Mouse (Mus musculus) neural tube, embryonic 11.5 days (tissue): ENCODE measurements around the gene Kctd4. TPM values are rescaled to one million over a fixed set of nuclear protein-coding genes. Genes with fewer than 3 reads are reported as not detected.

ENCODE experiments used
- ATAC-seq: fragments of 200-750 bp; cut with Nextera tagmentation; 2 replicates; pipeline ENCODE4 v1.8.0; 2017; ENCODE audit warnings: moderate number of reproducible peaks, mild to moderate bottlenecking, moderate TSS enrichment, moderate library complexity; ENCODE audit not compliant: insufficient read depth, low FRiP score, low TSS enrichment
- DNase-seq: peaks from one replicate; pipeline ENCODE4 v3.0.0-alpha.2; 2015; ENCODE audit warnings: low spot score
- H3K27ac ChIP-seq: fragments of 300-500 bp; sonication (generic); 2 replicates; pipeline ENCODE4 v1.5.1; 2014; ENCODE audit warnings: low read depth, mild to moderate bottlenecking, low read length
- H3K27me3 ChIP-seq: fragments of 300-500 bp; sonication (generic); 2 replicates; pipeline ENCODE4 v1.6.1; 2014; ENCODE audit warnings: mild to moderate bottlenecking, low read length, mixed read lengths; ENCODE audit not compliant: control insufficient read depth, insufficient read depth
- H3K36me3 ChIP-seq: fragments of 300-500 bp; sonication (generic); 2 replicates; pipeline ENCODE4 v1.6.1; 2014; ENCODE audit warnings: mild to moderate bottlenecking, low read length, moderate library complexity, mixed read lengths; ENCODE audit not compliant: control insufficient read depth, insufficient read depth
- H3K4me1 ChIP-seq: fragments of 300-500 bp; sonication (generic); 2 replicates; pipeline ENCODE4 v1.6.1; 2014; ENCODE audit warnings: low read length, mixed read lengths; ENCODE audit not compliant: control insufficient read depth, insufficient read depth
- H3K4me2 ChIP-seq: fragments of 300-500 bp; sonication (generic); 2 replicates; pipeline ENCODE4 v1.6.1; 2014; ENCODE audit warnings: low read depth, mild to moderate bottlenecking, moderate library complexity
- H3K4me3 ChIP-seq: fragments of 300-500 bp; sonication (generic); 2 replicates; pipeline ENCODE4 v1.5.1; 2014; ENCODE audit warnings: low read depth, low read length
- H3K9ac ChIP-seq: fragments of 300-500 bp; sonication (generic); 2 replicates; pipeline ENCODE4 v1.6.1; 2014; ENCODE audit warnings: mild to moderate bottlenecking, low read length
- H3K9me3 ChIP-seq: fragments of 300-500 bp; sonication (generic); 2 replicates; pipeline ENCODE4 v1.6.1; 2016; ENCODE audit warnings: low read length; ENCODE audit not compliant: control insufficient read depth
- WGBS: fragments of 180-500 bp; shearing (Covaris S2); extraction: QIAGEN DNeasy Blood & Tissue Kit; methylation state at CpG from one replicate; pipeline ENCODE4 v1.1.7; 2014; 5-methylcytosine and 5-hydroxymethylcytosine counted together
- polyA plus RNA-seq: library from polyadenylated mRNA; unstranded; fragments of >200 nt; fragmentation: Nextera tagmentation; extraction: Ambion mirVana; gene quantifications from 2 replicates; pipeline ENCODE4 v1.2.1, GENCODE M21; 2014

Gene Kctd4
- polyA plus RNA-seq, 1 experiment from 2014 or later: 1.7 TPM

DNA sequence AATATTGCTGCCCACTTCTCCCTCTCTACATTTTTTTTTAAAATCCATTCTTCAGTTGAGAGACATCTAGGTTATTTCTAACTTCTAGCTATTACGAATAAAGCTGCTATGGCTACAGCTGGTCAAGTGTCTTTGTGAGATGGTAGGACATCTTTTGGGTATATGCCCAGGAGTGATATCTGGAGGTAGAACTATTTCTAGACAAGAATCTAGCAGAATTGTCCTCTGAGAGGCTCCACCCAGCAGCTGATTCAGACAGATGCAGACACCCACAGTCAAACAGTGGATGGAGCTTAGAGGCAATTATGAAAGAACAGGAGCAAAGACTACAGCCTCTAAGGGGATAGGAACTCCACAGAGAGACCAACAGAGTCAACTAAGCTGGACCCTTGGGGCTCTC is 13.3 kb upstream of the Kctd4 start:
- H3K9me3 ChIP-seq: no peaks in the 10 kb centered on the region
- no peak overlapping the region for H3K4me2 ChIP-seq
- H3K27me3 ChIP-seq: no peaks in the 10 kb centered on the region
- no peak for DNase-seq
- no peaks in the 10 kb centered on the region for H3K4me1 ChIP-seq
- WGBS: 94% methylated on average over 1 of the region's 1 CpGs
- H3K4me3 ChIP-seq: no peak overlapping the region
- H3K27ac ChIP-seq: no peak overlapping the region
- H3K9ac ChIP-seq: no peak overlapping the region
- no peak for ATAC-seq
- no peaks in the 10 kb centered on the region for H3K36me3 ChIP-seq

DNA sequence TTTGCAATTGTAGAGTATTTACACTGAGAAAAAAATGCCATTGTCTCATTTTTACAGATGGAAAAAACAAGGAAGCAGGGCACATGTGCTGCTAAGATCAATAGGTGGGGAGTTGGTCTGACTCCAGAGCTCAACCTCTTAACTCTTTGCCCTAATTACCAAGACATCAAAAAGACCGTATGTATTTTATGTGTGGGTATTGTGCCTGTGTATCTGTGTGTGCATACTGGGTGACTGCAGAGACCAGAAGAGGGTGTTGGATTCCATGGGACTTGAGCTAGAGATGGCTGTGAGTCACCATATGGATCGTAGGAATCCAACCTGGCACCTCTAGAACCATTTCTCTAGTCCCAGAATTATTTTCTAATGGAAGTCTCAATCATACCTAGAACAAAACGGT is 12.4 kb upstream of the Kctd4 start:
- ATAC-seq (no peak), DNase-seq (no peak)
- no peaks in the 10 kb centered on the region for H3K9me3 ChIP-seq

DNA sequence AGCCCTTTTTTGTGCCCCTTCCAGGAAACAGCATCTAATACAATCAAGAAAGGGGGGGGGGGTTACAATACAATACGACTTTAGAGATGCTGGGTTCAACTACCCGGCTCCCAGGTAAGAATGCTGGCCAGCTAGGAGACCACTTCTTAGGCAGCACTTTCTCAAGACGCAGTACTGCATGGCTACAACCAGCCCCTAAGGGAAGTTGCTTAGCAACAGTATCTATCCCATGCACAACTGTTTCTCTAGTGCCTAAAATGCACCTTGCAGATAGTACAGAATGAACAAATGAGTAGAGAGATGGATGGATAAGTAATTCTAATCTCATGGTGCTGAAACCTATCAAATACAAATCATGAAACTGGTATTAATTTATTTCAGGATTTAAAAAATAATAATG is 7.1 kb upstream of the Kctd4 start:
- Histone ChIP-seq H3K4me1 (no peaks in the 10 kb centered on the region), H3K27me3 (no peaks in the 10 kb centered on the region), H3K9ac (no peak overlapping the region), H3K9me3 (no peaks in the 10 kb centered on the region), H3K27ac (no peak overlapping the region), H3K36me3 (no peaks in the 10 kb centered on the region), H3K4me2 (no peak overlapping the region), H3K4me3 (no peak overlapping the region)
- WGBS: 70% methylated on average over 3 of the region's 3 CpGs
- ATAC-seq (no peak), DNase-seq (no peak)

More for the DNA sequence above, 12.4 kb upstream of the Kctd4 start:
- Histone ChIP-seq H3K4me3 (no peak overlapping the region), H3K27ac (no peak overlapping the region), H3K4me2 (no peak overlapping the region), H3K9ac (no peak overlapping the region), H3K27me3 (no peaks in the 10 kb centered on the region), H3K36me3 (no peaks in the 10 kb centered on the region), H3K4me1 (no peaks in the 10 kb centered on the region)
- 92% methylated on average over 3 of the region's 3 CpGs for WGBS

DNA sequence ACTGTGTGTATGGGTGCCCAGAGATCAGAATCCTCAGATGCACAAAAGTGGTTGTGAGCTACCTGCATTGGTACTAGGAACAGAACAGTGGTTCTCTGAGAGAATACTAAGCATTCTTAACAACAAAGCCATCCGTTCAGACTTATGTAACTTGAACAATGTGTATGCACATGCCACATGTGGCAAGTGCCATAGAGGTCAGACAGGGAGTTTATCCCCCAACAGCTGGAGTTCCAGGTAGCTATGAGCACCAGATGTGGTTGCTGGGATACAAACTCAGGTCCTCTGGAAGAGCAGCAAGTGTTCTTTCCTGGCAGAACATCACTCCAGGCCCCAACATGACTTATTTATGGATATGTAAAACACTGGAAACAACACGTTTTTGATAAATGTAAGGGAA is 1.8 kb upstream of the Kctd4 start:
- ATAC-seq (no peak), DNase-seq (no peak)
- WGBS: 51% methylated on average over 2 of the region's 2 CpGs
- no peak overlapping the region for H3K9ac ChIP-seq
- no peak overlapping the region for H3K27ac ChIP-seq
- no peaks in the 10 kb centered on the region for H3K36me3 ChIP-seq
- H3K4me1 ChIP-seq: no peaks in the 10 kb centered on the region
- no peak overlapping the region for H3K4me2 ChIP-seq
- H3K9me3 ChIP-seq: no peaks in the 10 kb centered on the region
- no peak overlapping the region for H3K4me3 ChIP-seq
- H3K27me3 ChIP-seq: no peaks in the 10 kb centered on the region

DNA sequence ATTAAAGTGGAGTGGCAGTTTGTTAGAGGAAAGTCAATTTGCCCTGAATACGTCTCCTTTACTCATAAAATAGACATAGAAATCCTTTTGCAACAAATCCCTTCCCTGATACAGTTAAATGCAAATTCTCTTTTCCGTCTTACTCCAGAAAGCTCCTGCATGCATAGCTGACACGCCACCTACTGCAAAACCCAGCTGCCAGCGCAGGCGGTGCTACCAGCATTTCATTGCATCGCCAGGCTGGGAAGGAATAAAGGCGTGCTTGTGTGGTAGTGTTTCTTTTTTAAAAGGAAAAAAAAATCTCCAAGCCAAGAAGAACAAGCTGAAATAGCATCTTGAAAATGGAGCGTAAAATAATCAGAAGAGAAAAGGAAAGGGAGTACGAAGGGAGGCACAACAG is 7.4 kb downstream of the Kctd4 start:
- no peaks in the 10 kb centered on the region for H3K36me3 ChIP-seq
- H3K27me3 ChIP-seq: no peaks in the 10 kb centered on the region
- no peak for ATAC-seq
- H3K9ac ChIP-seq: no peak overlapping the region
- H3K4me2 ChIP-seq: no peak overlapping the region
- no peak overlapping the region for H3K27ac ChIP-seq
- no peaks in the 10 kb centered on the region for H3K9me3 ChIP-seq
- no peaks in the 10 kb centered on the region for H3K4me1 ChIP-seq
- no peak overlapping the region for H3K4me3 ChIP-seq
- no peak for DNase-seq
- 81% methylated on average over 9 of the region's 9 CpGs for WGBS

DNA sequence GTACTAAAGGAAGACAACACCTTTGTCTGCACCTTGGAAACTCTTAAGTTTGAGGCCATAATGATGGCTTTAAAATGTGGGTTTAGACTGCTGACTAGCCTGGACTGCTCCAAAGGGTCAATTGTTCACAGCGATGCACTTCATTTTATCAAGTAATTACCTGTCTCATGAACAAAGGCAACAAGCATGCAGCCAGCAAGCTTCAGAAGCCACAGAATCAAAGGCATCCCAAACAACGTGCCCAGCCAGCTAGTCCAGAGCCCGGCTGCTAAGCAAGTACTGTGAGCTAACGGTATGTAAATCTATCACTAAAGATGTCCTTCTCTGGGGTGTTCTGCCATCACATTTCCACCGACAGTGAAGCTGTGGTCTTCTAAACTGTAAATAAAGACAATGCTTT is 8.4 kb downstream of the Kctd4 start:
- WGBS: 39% methylated on average over 5 of the region's 5 CpGs
- ATAC-seq (no peak), DNase-seq (peak; percentile 23)
- Histone ChIP-seq H3K27ac (no peak overlapping the region), H3K9ac (no peak overlapping the region), H3K9me3 (no peaks in the 10 kb centered on the region), H3K4me1 (no peaks in the 10 kb centered on the region), H3K27me3 (no peaks in the 10 kb centered on the region), H3K4me2 (no peak overlapping the region), H3K36me3 (no peaks in the 10 kb centered on the region), H3K4me3 (no peak overlapping the region)

DNA sequence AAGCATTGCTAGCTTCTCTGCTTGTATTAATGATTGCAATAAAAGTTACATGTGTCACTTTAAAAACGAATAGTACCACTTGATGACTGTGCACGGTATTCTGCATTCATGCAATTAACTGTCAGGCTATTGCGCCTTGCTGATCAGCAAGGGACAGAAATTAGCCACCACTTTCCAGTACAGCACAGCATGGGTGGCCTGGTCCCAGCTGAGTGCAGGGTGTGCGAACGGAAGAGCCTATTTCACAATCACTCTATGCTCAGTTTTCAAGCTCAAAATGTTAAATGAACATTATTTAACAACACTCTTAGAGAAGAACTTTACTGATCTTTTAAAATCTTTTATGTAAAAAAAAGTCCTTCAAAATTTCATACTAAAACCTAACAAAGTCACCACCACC is 9.2 kb downstream of the Kctd4 start:
- no peaks in the 10 kb centered on the region for H3K36me3 ChIP-seq
- DNase-seq (no peak), ATAC-seq (no peak)
- H3K4me1 ChIP-seq: no peaks in the 10 kb centered on the region
- no peak overlapping the region for H3K9ac ChIP-seq
- WGBS: 67% methylated on average over 5 of the region's 5 CpGs
- no peaks in the 10 kb centered on the region for H3K9me3 ChIP-seq
- H3K4me2 ChIP-seq: no peak overlapping the region
- H3K27ac ChIP-seq: no peak overlapping the region
- H3K4me3 ChIP-seq: no peak overlapping the region
- H3K27me3 ChIP-seq: no peaks in the 10 kb centered on the region

DNA sequence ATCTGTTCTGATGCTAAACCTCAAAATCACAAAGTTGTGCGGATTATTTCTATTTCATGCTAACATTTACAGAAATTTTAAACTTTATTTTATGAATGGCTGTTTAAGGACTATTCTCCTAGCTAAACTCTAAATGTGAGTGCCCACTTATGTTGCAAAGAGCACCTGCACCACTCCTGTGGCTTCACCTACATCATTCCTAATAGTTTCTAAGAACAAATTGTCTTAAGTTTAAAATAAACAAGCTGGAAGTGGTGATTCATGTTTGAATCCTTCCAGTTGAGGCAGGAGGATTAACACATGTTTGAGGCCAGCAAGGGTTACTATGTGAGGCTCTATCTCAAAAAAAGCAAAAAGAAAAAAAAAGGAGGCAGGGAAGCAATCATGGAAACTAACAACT is 9.6 kb downstream of the Kctd4 start:
- no peak for ATAC-seq
- Histone ChIP-seq H3K27me3 (no peaks in the 10 kb centered on the region), H3K9ac (no peak overlapping the region), H3K4me2 (no peak overlapping the region), H3K4me1 (no peaks in the 10 kb centered on the region), H3K9me3 (no peaks in the 10 kb centered on the region), H3K27ac (no peak overlapping the region), H3K4me3 (no peak overlapping the region), H3K36me3 (no peaks in the 10 kb centered on the region)
- 97% methylated on average over 1 of the region's 1 CpGs for WGBS
- no peak for DNase-seq

DNA sequence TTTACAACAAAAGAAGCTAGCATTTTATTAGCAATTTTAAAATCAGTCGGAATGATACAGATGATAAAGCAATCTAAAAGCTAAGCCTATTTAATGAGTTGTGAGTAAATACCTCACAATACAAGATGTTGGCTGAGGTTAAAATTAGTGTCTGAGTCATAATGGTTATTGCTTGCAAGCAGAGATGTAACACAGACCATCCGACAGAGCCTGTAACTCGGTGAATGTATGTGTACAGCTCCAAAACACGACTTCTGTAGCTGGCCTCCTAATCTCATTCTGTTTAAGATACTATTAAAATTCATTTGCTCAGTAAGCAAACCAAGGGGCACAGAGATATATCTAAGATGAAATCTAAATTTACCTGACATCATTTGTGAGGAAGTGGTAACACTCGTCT is 12.5 kb downstream of the Kctd4 start:
- 89% methylated on average over 5 of the region's 5 CpGs for WGBS
- no peak for DNase-seq
- Histone ChIP-seq H3K4me2 (no peak overlapping the region), H3K9me3 (no peaks in the 10 kb centered on the region), H3K9ac (no peak overlapping the region), H3K36me3 (no peaks in the 10 kb centered on the region), H3K27me3 (no peaks in the 10 kb centered on the region), H3K4me1 (no peaks in the 10 kb centered on the region), H3K27ac (no peak overlapping the region), H3K4me3 (no peak overlapping the region)
- ATAC-seq: no peak
